Mouse (Mus musculus): Measurements from ENCODE around the gene Olfr370.

DNA sequence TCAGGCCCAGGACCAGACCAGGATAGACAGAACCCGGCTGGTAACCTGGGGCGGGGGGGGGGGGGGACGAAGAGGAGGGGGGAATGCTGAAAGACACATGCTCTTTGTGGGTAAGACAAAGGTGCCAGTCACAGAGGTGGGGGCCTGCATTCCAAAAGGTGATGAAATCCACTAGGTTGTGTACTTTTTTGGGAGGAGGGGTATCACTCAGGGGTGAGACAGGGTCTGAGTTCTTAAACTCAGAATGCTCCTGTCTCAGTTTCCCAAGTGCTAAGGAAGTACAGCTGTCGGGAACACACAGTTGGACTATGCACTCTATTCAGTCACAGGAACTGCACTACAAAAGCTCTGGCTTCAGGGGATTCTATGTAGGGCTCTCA is 40.9 kb downstream of the Olfr370 start:
- no peak for TF ChIP-seq CTCF (IDR thresholded peaks at IDR 0.05)
- TF ChIP-seq EP300 (IDR thresholded peaks at IDR 0.05), result no peak

Measured in lung, postnatal 0 days (tissue).